Mouse (Mus musculus): ENCODE results near the gene Sbno2.

GRCm38 (mm10) chr10:80129846-80130245 is 24.5 kb upstream of the Sbno2 start:
- TF ChIP-seq CEBPB (IDR thresholded peaks at IDR 0.05; ENCODE audit: insufficient read depth, poor library complexity, severe bottlenecking) (no peak), MAX (IDR thresholded peaks at IDR 0.05; ENCODE audit: low read depth) (no peak), POLR2A (IDR thresholded peaks at IDR 0.05; ENCODE audit: insufficient read length, low read depth) (no peak), POLR2AphosphoS2 (IDR thresholded peaks at IDR 0.05; ENCODE audit: insufficient read length, low read depth) (no peak), E2F4 (IDR thresholded peaks at IDR 0.05; ENCODE audit: insufficient read depth) (no peak), USF1 (IDR thresholded peaks at IDR 0.05; ENCODE audit: low read depth) (no peak), MYOG (IDR thresholded peaks at IDR 0.05; ENCODE audit: control insufficient read depth in 1 of 3, insufficient read depth in 1 of 3, insufficient read length in 2 of 3, low read depth in 2 of 3) (no peak), TCF12 (IDR thresholded peaks at IDR 0.05; ENCODE audit: insufficient read depth, poor library complexity, severe bottlenecking) (no peak)
